Mouse (Mus musculus): ENCODE measurements around the gene P2rx5. TPM values are rescaled to one million over a fixed set of nuclear protein-coding genes. Genes with fewer than 3 reads are reported as not detected.

Gene P2rx5
- polyA plus RNA-seq, 1 experiment from 2014 or later, result 0.39 TPM

Other genes with a start within 250 kb of the P2rx5 start
- 0.70 and 1.1 TPM in 2 replicates for gene Atp2a3, start 199.3 kb upstream of the P2rx5 start, polyA plus RNA-seq (2014; fragmentation: Nextera tagmentation; extraction: Ambion mirVana)
- gene P2rx1, start 161.3 kb upstream of the P2rx5 start, polyA plus RNA-seq (2014; fragmentation: Nextera tagmentation; extraction: Ambion mirVana), result 0.29 and 0.75 TPM in 2 replicates
- 14.0 and 20.4 TPM in 2 replicates for gene Camkk1, start 141.4 kb upstream of the P2rx5 start, polyA plus RNA-seq (2014; fragmentation: Nextera tagmentation; extraction: Ambion mirVana)
- 9.6 and 11.4 TPM in 2 replicates for gene Ncbp3, start 112.6 kb upstream of the P2rx5 start, polyA plus RNA-seq (2014; fragmentation: Nextera tagmentation; extraction: Ambion mirVana)
- gene Itgae, start 69.8 kb upstream of the P2rx5 start, polyA plus RNA-seq (2014; fragmentation: Nextera tagmentation; extraction: Ambion mirVana), result 0.16 and 0.26 TPM in 2 replicates
- gene Haspin, start 22.1 kb upstream of the P2rx5 start, polyA plus RNA-seq (2014; fragmentation: Nextera tagmentation; extraction: Ambion mirVana), result 1.4 and 2.5 TPM in 2 replicates
- 147 and 158 TPM in 2 replicates for gene Emc6, start 16.6 kb downstream of the P2rx5 start, polyA plus RNA-seq (2014; fragmentation: Nextera tagmentation; extraction: Ambion mirVana)
- 103 and 149 TPM in 2 replicates for gene Tax1bp3, start 16.7 kb downstream of the P2rx5 start, polyA plus RNA-seq (2014; fragmentation: Nextera tagmentation; extraction: Ambion mirVana)
- 17.2 and 20.6 TPM in 2 replicates for gene Ctns, start 38.6 kb downstream of the P2rx5 start, polyA plus RNA-seq (2014; fragmentation: Nextera tagmentation; extraction: Ambion mirVana)
- 1.6 and 2.3 TPM in 2 replicates for gene Shpk, start 39.0 kb downstream of the P2rx5 start, polyA plus RNA-seq (2014; fragmentation: Nextera tagmentation; extraction: Ambion mirVana)
- 5.1 TPM in 1 of 2 replicates, not detected in the other for gene Trpv1, start 73.9 kb downstream of the P2rx5 start, polyA plus RNA-seq (2014; fragmentation: Nextera tagmentation; extraction: Ambion mirVana)
- 0.32 and 0.36 TPM in 2 replicates for gene Trpv3, start 107.0 kb downstream of the P2rx5 start, polyA plus RNA-seq (2014; fragmentation: Nextera tagmentation; extraction: Ambion mirVana)
- 2.5 and 3.3 TPM in 2 replicates for gene Aspa, start 169.2 kb downstream of the P2rx5 start, polyA plus RNA-seq (2014; fragmentation: Nextera tagmentation; extraction: Ambion mirVana)
- gene Gm49340, start 169.3 kb downstream of the P2rx5 start, polyA plus RNA-seq (2014; fragmentation: Nextera tagmentation; extraction: Ambion mirVana), result not detected in 2 replicates
- gene Spata22, start 169.3 kb downstream of the P2rx5 start, polyA plus RNA-seq (2014; fragmentation: Nextera tagmentation; extraction: Ambion mirVana), result not detected in 2 replicates
- gene Olfr20, start 190.4 kb downstream of the P2rx5 start, polyA plus RNA-seq (2014; fragmentation: Nextera tagmentation; extraction: Ambion mirVana), result not detected in 2 replicates
- gene Olfr376, start 210.8 kb downstream of the P2rx5 start, polyA plus RNA-seq (2014; fragmentation: Nextera tagmentation; extraction: Ambion mirVana), result not detected in 2 replicates
- not detected in 2 replicates for gene Olfr1, start 239.2 kb downstream of the P2rx5 start, polyA plus RNA-seq (2014; fragmentation: Nextera tagmentation; extraction: Ambion mirVana)

Measured in neural tube, embryonic 14.5 days (tissue).